Mouse (Mus musculus) liver, adult 2 months (tissue): Measurements from ENCODE around the gene Rae1.

Experiments
- CTCF ChIP-seq: fragments of 200-500 bp; IDR thresholded peaks from 2 replicates; pipeline ENCODE4 v1.5.1; 2011; ENCODE audit warnings: low read depth, low read length, control low read depth
- POLR2A ChIP-seq: fragments of 200-500 bp; IDR thresholded peaks from 2 replicates; pipeline ENCODE4 v1.6.1; 2011; ENCODE audit warnings: low read length, control low read depth; ENCODE audit not compliant: insufficient read depth; ENCODE audit errors: extremely low read depth

DNA sequence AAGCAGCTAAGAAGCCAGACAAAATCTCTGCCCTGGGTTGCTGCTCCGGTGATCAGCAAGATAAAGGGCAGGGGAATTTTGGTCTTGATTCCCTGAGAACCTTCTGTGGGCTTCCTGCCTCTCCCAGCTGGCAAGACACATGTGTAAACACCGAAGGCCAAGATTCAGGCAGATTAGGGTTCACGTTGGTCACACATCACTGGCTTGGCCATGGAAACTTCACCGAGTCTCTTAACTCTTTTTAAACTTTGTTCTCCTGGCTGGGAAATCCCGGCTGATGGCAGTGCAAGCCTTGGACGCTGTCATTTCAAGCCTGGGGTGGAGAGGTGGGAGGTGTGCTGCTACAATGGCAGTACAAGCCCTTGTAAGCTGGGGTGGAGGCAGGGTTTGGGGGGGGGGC lies 38.7 kb upstream of the Rae1 start:
- TF ChIP-seq CTCF = no peak
- TF ChIP-seq POLR2A = no peak
